Mouse (Mus musculus) limb, embryonic 11.5 days (tissue): Measurements from ENCODE around the gene Fgfr2. TPM values are rescaled to one million over a fixed set of nuclear protein-coding genes. Genes with fewer than 3 reads are reported as not detected.

Source experiments
- ATAC-seq: fragments of 200-750 bp; cut with Nextera tagmentation; 2 replicates; pipeline ENCODE4 v1.8.0; 2017; ENCODE audit warnings: low read depth; ENCODE audit not compliant: insufficient number of reproducible peaks, low FRiP score, low TSS enrichment
- DNase-seq: peaks from one replicate; pipeline ENCODE4 v3.0.0-alpha.2; 2015; ENCODE audit warnings: low spot score
- H3K27ac ChIP-seq: fragments of 300-500 bp; sonication (generic); replicated peaks from 2 replicates; pipeline ENCODE4 v1.5.1; 2014; ENCODE audit warnings: low read depth, mild to moderate bottlenecking, low read length
- H3K27me3 ChIP-seq: fragments of 300-500 bp; sonication (generic); 2 replicates; pipeline ENCODE4 v1.6.1; 2014; ENCODE audit warnings: mild to moderate bottlenecking, low read length, mixed read lengths; ENCODE audit not compliant: control insufficient read depth, insufficient read depth
- H3K36me3 ChIP-seq: fragments of 300-500 bp; sonication (generic); 2 replicates; pipeline ENCODE4 v1.6.1; 2014; ENCODE audit warnings: mild to moderate bottlenecking, low read length, moderate library complexity, mixed read lengths; ENCODE audit not compliant: control insufficient read depth, insufficient read depth
- H3K4me1 ChIP-seq: fragments of 300-500 bp; sonication (generic); 2 replicates; pipeline ENCODE4 v1.6.1; 2014; ENCODE audit warnings: low read length, mixed read lengths; ENCODE audit not compliant: control insufficient read depth, insufficient read depth
- H3K4me2 ChIP-seq: fragments of 300-500 bp; sonication (generic); 2 replicates; pipeline ENCODE4 v1.6.1; 2014; ENCODE audit warnings: low read depth, mild to moderate bottlenecking, moderate library complexity; ENCODE audit not compliant: severe bottlenecking
- H3K4me3 ChIP-seq: fragments of 300-500 bp; sonication (generic); 2 replicates; pipeline ENCODE4 v1.5.1; 2014; ENCODE audit warnings: low read depth, low read length
- H3K9ac ChIP-seq: fragments of 300-500 bp; sonication (generic); 2 replicates; pipeline ENCODE4 v1.6.1; 2014; ENCODE audit warnings: mild to moderate bottlenecking, low read length
- H3K9me3 ChIP-seq: fragments of 300-500 bp; sonication (generic); 2 replicates; pipeline ENCODE4 v1.6.1; 2016; ENCODE audit warnings: low read length; ENCODE audit not compliant: control insufficient read depth
- WGBS: fragments of 180-500 bp; shearing (Covaris S2); extraction: QIAGEN DNeasy Blood & Tissue Kit; methylation state at CpG from one replicate; pipeline ENCODE4 v1.1.7; 2014; 5-methylcytosine and 5-hydroxymethylcytosine counted together
- polyA plus RNA-seq: library from polyadenylated mRNA; unstranded; fragments of >200 nt; fragmentation: Nextera tagmentation; extraction: Ambion mirVana; gene quantifications from 2 replicates; pipeline ENCODE4 v1.2.1, GENCODE M21; 2014

Gene Fgfr2
- polyA plus RNA-seq, 1 experiment from 2014 or later = 60.1 TPM

DNA sequence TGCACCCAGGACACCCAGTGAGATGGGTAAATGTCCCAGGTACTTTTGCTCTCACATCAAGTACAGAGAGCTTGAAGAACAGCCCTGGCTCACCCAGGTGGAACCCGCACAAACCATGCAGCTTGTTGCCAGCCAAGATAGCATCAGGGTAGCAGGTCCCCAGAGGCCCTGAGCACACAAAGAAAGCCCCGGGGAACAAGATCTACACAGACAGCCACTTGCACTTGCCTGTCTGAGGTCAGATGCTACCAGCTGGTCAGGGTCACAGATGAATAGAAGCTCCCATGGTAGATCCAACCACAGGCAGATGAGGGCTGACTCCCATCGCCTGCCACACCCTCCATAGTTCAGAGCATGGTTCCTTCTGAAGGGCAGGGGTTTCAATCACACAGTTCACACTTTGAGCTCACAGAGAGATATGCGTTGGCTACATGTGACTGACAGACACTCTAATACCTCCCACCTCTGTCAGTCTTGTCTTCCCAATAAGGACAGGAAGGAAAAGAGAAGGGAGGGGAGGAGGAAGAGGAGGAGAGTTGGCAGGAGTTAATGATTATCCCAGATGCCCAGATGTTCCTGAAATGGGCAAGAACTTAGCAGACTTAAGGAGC lies 642.3 kb downstream of the Fgfr2 start:
- no peak for ATAC-seq
- DNase-seq = no peak
- WGBS = 79% methylated on average over 4 of the region's 4 CpGs
- H3K4me1 ChIP-seq = no peaks in the 10 kb centered on the region
- H3K9me3 ChIP-seq = no peaks in the 10 kb centered on the region
- H3K4me2 ChIP-seq = no peak overlapping the region
- no peak overlapping the region for H3K27ac ChIP-seq
- H3K27me3 ChIP-seq = no peaks in the 10 kb centered on the region
- no peak overlapping the region for H3K9ac ChIP-seq
- no peaks in the 10 kb centered on the region for H3K36me3 ChIP-seq
- H3K4me3 ChIP-seq = no peak overlapping the region

DNA sequence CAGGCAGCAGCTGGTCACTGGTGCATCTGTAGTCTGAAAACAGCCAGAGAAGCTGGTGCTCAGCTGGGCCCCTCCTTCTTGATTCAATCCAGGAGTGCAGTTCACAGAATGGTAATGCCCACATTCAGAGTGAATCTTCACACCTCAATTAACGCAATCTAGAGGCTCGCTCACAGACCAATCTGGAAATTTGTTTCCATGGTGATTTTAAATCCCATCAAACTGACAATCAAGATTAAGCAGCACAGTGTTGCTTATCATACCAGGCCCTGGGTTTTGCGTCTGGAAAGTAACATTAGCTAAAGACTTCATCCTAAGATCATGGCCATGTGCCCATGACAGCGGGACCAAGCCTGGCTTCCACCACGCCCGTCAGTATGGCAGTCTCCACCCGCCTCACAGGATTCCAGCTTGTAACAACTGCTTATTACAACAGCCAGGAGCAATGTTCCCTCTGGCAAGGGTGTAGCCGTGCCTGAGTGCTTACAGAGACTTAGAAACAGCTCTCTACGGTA lies 644.8 kb downstream of the Fgfr2 start:
- WGBS = 82% methylated on average over 9 of the region's 9 CpGs
- Histone ChIP-seq H3K4me2 (no peak overlapping the region), H3K27me3 (no peaks in the 10 kb centered on the region), H3K27ac (no peak overlapping the region), H3K4me1 (no peaks in the 10 kb centered on the region), H3K9ac (no peak overlapping the region), H3K4me3 (no peak overlapping the region), H3K36me3 (no peaks in the 10 kb centered on the region), H3K9me3 (no peaks in the 10 kb centered on the region)
- DNase-seq (no peak), ATAC-seq (no peak)

DNA sequence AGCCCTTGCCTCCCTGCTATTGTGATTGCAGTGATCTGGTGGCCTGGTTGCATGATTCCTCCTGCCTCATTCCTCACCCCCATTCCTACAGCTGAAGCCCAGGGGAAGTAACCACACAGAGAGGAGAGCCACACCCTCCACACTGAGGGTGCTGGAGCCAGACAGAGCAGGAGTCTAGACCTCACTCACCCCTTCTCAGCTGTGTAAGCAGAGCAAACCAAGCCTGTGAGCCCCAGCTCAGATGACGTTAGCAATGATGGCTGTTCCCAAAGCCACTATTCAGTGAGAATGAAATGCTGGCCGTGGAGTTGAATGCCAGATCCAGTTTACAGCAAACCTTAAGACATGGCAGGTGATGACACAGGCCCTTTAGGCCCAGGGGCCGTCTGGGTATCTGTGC lies 645.4 kb downstream of the Fgfr2 start:
- no peak overlapping the region for H3K4me2 ChIP-seq
- ATAC-seq (no peak), DNase-seq (no peak)
- H3K36me3 ChIP-seq = no peaks in the 10 kb centered on the region
- no peaks in the 10 kb centered on the region for H3K4me1 ChIP-seq
- H3K4me3 ChIP-seq = no peak overlapping the region
- H3K27me3 ChIP-seq = no peaks in the 10 kb centered on the region
- H3K27ac ChIP-seq = no peak overlapping the region
- no peaks in the 10 kb centered on the region for H3K9me3 ChIP-seq
- 60% methylated on average over 3 of the region's 3 CpGs for WGBS
- H3K9ac ChIP-seq = no peak overlapping the region

DNA sequence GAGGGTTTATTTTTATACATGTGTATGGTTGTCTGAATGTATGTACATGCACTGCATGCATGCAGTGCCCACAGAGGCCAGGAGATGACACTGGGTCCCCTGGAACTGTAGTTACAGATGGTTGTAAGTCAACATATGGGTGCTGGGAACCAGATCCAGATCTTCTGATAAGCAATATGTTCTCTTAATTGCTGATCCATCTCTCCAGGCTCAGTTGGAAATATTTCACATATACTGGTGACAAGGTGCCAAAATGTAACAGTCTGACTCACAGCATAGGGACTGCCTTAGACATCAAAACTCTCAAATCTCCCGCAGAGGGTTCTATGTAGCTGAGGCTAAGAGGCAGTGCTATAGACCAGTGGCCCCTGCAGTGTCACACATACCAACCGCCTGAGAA lies 646.7 kb downstream of the Fgfr2 start:
- no peaks in the 10 kb centered on the region for H3K36me3 ChIP-seq
- WGBS = 95% methylated on average over 2 of the region's 2 CpGs
- no peaks in the 10 kb centered on the region for H3K9me3 ChIP-seq
- ATAC-seq (no peak), DNase-seq (no peak)
- H3K27ac ChIP-seq = no peak overlapping the region
- H3K4me1 ChIP-seq = no peaks in the 10 kb centered on the region
- no peak overlapping the region for H3K4me3 ChIP-seq
- H3K9ac ChIP-seq = no peak overlapping the region
- H3K27me3 ChIP-seq = no peaks in the 10 kb centered on the region
- no peak overlapping the region for H3K4me2 ChIP-seq

DNA sequence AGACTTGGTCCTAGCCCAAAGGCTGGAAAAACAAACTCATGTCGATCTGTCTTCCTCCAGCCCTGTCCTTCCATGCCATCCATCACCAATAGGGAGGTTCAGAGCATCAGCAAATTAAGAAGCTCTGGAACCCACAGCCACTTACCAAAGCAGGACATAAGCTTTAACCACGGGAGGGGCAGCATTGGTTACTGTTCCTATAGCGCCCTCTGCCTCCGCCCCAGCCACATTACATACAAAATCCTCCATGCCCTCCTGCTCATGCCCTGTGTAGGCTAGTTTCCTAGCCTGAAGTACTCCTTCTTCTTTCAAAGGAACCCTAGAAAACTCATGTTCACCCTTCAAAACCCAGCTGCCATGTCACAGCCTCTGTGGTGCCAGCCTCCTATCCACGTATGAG lies 648.1 kb downstream of the Fgfr2 start:
- H3K9ac ChIP-seq = no peak overlapping the region
- ATAC-seq = no peak
- no peaks in the 10 kb centered on the region for H3K9me3 ChIP-seq
- H3K4me3 ChIP-seq = no peak overlapping the region
- H3K36me3 ChIP-seq = no peaks in the 10 kb centered on the region
- H3K4me1 ChIP-seq = no peaks in the 10 kb centered on the region
- no peak overlapping the region for H3K4me2 ChIP-seq
- H3K27ac ChIP-seq = no peak overlapping the region
- 28% methylated on average over 5 of the region's 5 CpGs for WGBS
- no peaks in the 10 kb centered on the region for H3K27me3 ChIP-seq
- peak; percentile 58 for DNase-seq

DNA sequence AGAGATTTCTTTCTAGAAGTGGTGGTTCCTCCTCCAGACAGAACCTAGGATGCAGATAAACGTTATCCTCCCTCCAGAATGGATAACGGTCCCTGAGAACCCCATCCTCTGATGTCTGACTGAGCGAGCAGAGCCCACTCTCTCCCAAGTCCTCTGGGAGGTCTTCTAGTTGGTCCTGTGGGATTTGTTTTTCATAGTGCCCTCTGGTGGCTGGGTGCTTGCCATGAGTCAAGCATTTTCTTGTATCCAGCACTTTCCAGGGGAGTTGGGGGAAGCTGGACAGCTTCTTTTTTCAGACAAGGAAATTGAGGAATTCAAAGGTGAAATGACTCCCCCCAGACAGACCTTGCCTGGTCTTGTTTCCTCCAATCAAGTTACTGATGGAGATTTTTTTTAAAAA lies 651.8 kb downstream of the Fgfr2 start:
- no peaks in the 10 kb centered on the region for H3K27me3 ChIP-seq

DNA sequence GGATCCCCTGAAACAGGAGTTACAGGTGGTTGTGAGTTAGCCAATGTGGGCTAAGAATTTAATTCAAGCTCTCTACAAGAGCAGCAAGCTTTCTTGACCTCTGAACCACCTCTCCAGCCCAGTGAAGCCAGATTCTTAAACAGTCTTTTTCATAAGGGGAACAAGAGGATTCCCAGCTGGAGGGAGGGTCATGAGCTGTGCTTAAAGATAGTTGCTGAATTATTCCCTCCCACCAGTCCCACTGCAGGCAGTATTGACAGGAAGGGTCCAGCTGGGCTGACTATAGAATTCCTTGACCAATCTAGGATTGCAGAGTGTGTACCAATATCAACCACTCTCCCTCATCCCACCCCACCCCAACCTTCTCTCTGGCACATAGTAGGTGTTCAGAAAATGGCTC lies 654.8 kb downstream of the Fgfr2 start:
- no peak overlapping the region for H3K27ac ChIP-seq
- no peak overlapping the region for H3K9ac ChIP-seq
- no peak overlapping the region for H3K4me3 ChIP-seq
- H3K4me2 ChIP-seq = no peak overlapping the region
- H3K36me3 ChIP-seq = no peaks in the 10 kb centered on the region
- no peaks in the 10 kb centered on the region for H3K27me3 ChIP-seq
- no peaks in the 10 kb centered on the region for H3K9me3 ChIP-seq
- no peak for ATAC-seq
- no peak for DNase-seq
- no peaks in the 10 kb centered on the region for H3K4me1 ChIP-seq

More for the DNA sequence above, 651.8 kb downstream of the Fgfr2 start:
- ATAC-seq (no peak), DNase-seq (peak; percentile 55)
- no peaks in the 10 kb centered on the region for H3K36me3 ChIP-seq
- no peaks in the 10 kb centered on the region for H3K4me1 ChIP-seq
- H3K27ac ChIP-seq = no peak overlapping the region
- WGBS = 46% methylated on average over 3 of the region's 3 CpGs
- H3K4me3 ChIP-seq = no peak overlapping the region
- no peak overlapping the region for H3K4me2 ChIP-seq
- H3K9ac ChIP-seq = no peak overlapping the region
- H3K9me3 ChIP-seq = no peaks in the 10 kb centered on the region

DNA sequence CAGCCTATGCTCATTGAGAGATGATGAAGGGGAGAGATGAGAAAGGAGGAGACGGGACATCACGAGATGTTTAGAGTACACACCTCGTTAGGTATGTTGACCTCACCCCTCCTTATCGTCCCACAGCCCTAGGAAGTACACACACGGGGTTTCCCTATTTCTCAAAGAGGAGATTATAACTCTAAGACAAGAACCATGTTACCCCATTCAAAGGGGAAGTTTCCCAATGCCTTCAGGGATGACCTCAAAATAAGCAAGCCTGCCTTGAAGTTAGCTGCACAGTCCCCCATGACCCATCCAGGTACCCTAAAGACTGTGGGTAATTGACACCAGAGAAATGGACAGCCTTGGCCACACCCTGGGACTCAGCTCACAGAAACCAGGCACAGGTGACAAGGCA lies 657.3 kb downstream of the Fgfr2 start:
- WGBS = 89% methylated on average over 5 of the region's 5 CpGs
- H3K27ac ChIP-seq = no peak overlapping the region
- H3K4me3 ChIP-seq = no peak overlapping the region
- no peaks in the 10 kb centered on the region for H3K9me3 ChIP-seq
- H3K4me1 ChIP-seq = no peaks in the 10 kb centered on the region
- ATAC-seq = no peak
- H3K4me2 ChIP-seq = no peak overlapping the region
- H3K36me3 ChIP-seq = no peaks in the 10 kb centered on the region
- no peak overlapping the region for H3K9ac ChIP-seq
- no peak for DNase-seq
- no peaks in the 10 kb centered on the region for H3K27me3 ChIP-seq

DNA sequence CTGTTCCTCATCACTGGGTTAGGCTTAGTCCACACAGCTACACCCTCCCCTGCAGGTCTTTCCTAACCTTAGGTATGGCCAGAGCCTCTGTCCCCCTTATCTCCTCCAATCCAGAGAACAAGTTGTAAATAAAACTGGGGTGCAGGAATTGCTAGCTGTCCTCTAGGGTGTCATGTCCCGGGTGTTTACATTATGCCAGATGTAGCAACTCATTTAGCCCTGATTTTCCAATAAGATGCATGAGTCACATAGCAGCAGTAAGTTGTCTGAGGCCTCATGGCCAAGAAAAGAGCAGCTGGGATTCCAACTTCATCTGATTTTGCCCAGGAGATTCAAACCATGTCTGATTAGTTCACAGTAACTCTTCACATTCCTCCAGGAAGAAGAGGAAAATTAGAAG lies 658.3 kb downstream of the Fgfr2 start:
- 81% methylated on average over 1 of the region's 1 CpGs for WGBS
- ATAC-seq = no peak
- Histone ChIP-seq H3K27me3 (no peaks in the 10 kb centered on the region), H3K9ac (no peak overlapping the region), H3K4me1 (no peaks in the 10 kb centered on the region), H3K4me2 (no peak overlapping the region), H3K4me3 (no peak overlapping the region), H3K36me3 (no peaks in the 10 kb centered on the region), H3K27ac (no peak overlapping the region), H3K9me3 (no peaks in the 10 kb centered on the region)
- no peak for DNase-seq
